Mouse (Mus musculus): ENCODE data around the gene Faap20. TPM values are rescaled to one million over a fixed set of nuclear protein-coding genes. Genes with fewer than 3 reads are reported as not detected.

Gene Faap20
- polyA plus RNA-seq, 1 experiment from 2014 or later: 98.6 TPM

- no peak overlapping the region; the same call in 1 of the 2 replicates for H3K4me2 ChIP-seq (replicated peaks)
- ATAC-seq (ENCODE audit: low FRiP score): no peak
- no peak overlapping the region for H3K4me3 ChIP-seq
- H3K27ac ChIP-seq: no peak overlapping the region; the same call in 1 of the 2 replicates
- peaks cover 71% of the 10 kb centered on the region for H3K4me1 ChIP-seq
- no peaks in the 10 kb centered on the region for H3K9me3 ChIP-seq (replicated peaks)
- H3K36me3 ChIP-seq: 0 out of 2 replicates have a peak, but pooled peaks cover 12% of the 10 kb centered on the region
- H3K27me3 ChIP-seq: no peaks in the 10 kb centered on the region
- WGBS: 74% methylated on average over 10 of the region's 10 CpGs
- H3K9ac ChIP-seq: peak overlapping the region; percentile 28; the same call in 1 of the 2 replicates
Observed at GRCm38 (mm10) chr4:155214793-155215192, 34.8 kb upstream of the Faap20 start.

DNA sequence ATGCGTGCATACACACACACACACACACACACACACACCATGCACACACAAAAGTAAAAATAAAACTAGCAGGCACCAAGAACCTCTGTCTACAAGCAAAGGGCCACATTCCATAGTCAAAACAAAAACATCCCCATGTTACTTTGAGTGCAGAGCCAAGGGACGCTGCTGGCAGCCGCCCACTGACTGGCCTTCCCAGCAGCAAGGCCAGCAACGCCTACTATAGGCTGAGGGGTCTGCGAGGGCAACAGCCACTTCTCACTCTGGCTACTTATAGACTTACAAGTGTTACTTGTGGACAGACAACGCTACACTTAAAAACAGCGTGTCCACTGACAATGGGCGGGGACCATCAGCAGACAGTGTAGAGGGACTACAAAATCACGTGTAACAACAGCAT lies 34.4 kb upstream of the Faap20 start:
- Histone ChIP-seq H3K9me3 (replicated peaks) (no peaks in the 10 kb centered on the region), H3K4me3 (no peak overlapping the region), H3K27me3 (no peaks in the 10 kb centered on the region), H3K27ac (no peak overlapping the region; the same call in 1 of the 2 replicates), H3K4me2 (replicated peaks) (peak overlapping the region; percentile 18; the same call in 1 of the 2 replicates), H3K9ac (no peak overlapping the region), H3K4me1 (peaks cover 75% of the 10 kb centered on the region), H3K36me3 (0 out of 2 replicates have a peak, but pooled peaks cover 12% of the 10 kb centered on the region)
- no peak for ATAC-seq (ENCODE audit: low FRiP score)
- WGBS: 52% methylated on average over 9 of the region's 9 CpGs

DNA sequence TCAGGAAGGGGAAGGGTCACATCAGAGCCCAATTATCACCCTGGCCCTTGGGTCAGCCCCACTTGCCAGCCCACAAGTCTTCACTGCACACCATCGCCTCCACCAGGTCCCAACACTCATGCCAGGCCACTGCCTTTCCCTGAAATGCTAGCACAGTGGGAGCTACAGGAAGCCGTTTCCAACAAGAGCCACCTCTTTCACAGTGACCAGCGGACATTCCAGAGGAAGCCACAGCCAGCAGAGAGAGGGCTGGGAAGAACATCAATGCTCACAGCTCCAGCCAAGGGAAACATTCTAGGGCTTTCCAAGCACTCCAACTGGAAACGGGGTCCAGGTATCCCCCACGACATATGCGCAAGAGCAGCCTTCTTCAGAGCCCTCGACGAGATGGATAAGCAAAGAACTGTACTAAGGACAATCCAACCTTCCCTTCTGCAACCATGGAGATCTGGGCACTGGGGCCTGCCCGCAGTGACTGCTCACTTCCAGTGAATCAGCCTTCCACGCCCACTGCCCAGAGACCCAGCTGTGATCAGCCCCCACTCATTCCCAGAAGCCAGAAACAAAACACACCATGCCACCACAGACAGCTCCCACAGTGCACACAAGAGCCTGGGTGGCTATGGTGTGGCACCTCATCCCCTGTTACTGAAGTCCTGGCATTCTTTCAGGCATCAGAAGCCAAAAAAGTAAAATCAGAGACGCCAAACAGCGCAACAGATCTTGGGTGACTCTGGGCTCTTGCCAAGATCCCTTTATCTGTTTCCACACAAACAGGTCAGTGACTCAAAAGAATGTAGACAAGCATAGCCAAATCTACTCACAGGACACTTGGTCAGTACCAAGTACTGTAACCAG lies 33.6 kb upstream of the Faap20 start:
- ATAC-seq (ENCODE audit: low FRiP score): no peak
- Histone ChIP-seq H3K27me3 (no peaks in the 10 kb centered on the region), H3K36me3 (0 out of 2 replicates have a peak, but pooled peaks cover 8% of the 10 kb centered on the region), H3K4me3 (no peak overlapping the region), H3K9me3 (replicated peaks) (no peaks in the 10 kb centered on the region), H3K9ac (no peak overlapping the region), H3K27ac (peak overlapping the region; percentile 41), H3K4me2 (replicated peaks) (peak overlapping the region; percentile 18; the same call in 1 of the 2 replicates), H3K4me1 (peaks cover 82% of the 10 kb centered on the region)
- WGBS: 54% methylated on average over 12 of the region's 12 CpGs

DNA sequence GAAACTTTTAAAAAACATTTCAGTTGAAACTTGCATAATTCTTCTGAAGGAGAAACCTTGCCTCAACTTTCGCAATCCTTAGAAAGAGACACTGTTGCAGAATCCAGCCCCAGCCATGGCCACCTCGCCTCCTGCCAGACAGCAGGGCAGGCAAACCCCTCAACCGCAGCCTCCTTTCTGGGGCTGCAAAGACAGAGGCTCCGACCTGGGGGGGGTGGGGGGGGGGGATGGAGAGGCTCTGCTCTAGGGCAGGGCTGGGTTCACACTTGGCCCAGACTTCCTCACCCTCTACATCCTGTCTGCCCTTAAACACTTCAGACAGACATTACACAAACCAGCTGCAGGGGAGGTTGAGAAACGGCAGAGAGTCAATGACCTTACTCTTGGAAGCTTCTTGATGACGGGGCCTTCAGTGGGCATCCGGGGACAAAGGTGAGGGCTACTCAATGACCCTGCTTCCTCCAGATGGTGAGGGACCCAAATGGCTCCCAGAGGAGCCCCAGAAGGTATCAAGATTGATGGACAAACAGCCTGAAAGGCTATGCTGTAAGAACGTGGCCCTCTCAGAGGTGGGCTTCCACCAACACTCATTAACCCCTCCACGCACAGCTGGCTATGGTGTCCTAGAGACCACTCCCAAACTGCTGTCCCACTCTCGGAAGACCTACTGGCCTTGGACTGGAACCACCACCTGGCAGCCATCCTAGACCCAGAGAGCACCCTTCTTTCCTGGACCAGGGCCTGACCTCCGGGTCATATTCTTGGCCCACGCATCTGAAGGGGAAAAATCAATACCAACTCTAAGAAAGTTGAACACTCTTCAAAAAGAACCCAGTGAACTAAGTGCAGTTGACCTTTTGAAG lies 32.1 kb upstream of the Faap20 start:
- H3K9me3 ChIP-seq (replicated peaks): no peaks in the 10 kb centered on the region
- WGBS: 58% methylated on average over 12 of the region's 12 CpGs
- H3K4me2 ChIP-seq (replicated peaks): peak overlapping the region; percentile 9
- H3K27me3 ChIP-seq: no peaks in the 10 kb centered on the region
- H3K27ac ChIP-seq: no peak overlapping the region
- no peak for ATAC-seq (ENCODE audit: low FRiP score)
- no peaks in the 10 kb centered on the region for H3K36me3 ChIP-seq
- peaks cover 90% of the 10 kb centered on the region for H3K4me1 ChIP-seq
- no peak overlapping the region for H3K4me3 ChIP-seq
- no peak overlapping the region for H3K9ac ChIP-seq

- peak overlapping the region; percentile 100 for H3K4me2 ChIP-seq (replicated peaks)
- H3K27ac ChIP-seq: no peak overlapping the region; the same call in 1 of the 2 replicates
- no peak for ATAC-seq (ENCODE audit: low FRiP score)
- 73% methylated on average over 9 of the region's 9 CpGs for WGBS
- peak overlapping the region; percentile 99; the same call in 1 of the 2 replicates for H3K9ac ChIP-seq
- no peaks in the 10 kb centered on the region for H3K27me3 ChIP-seq
- H3K9me3 ChIP-seq (replicated peaks): no peaks in the 10 kb centered on the region
- peaks cover 84% of the 10 kb centered on the region for H3K4me1 ChIP-seq
- H3K4me3 ChIP-seq: 0 out of 2 replicates have a peak overlapping the region, but pooled peaks have one; percentile 96
- no peaks in the 10 kb centered on the region for H3K36me3 ChIP-seq
Observed at GRCm38 (mm10) chr4:155218104-155218732, 31.4 kb upstream of the Faap20 start.

DNA sequence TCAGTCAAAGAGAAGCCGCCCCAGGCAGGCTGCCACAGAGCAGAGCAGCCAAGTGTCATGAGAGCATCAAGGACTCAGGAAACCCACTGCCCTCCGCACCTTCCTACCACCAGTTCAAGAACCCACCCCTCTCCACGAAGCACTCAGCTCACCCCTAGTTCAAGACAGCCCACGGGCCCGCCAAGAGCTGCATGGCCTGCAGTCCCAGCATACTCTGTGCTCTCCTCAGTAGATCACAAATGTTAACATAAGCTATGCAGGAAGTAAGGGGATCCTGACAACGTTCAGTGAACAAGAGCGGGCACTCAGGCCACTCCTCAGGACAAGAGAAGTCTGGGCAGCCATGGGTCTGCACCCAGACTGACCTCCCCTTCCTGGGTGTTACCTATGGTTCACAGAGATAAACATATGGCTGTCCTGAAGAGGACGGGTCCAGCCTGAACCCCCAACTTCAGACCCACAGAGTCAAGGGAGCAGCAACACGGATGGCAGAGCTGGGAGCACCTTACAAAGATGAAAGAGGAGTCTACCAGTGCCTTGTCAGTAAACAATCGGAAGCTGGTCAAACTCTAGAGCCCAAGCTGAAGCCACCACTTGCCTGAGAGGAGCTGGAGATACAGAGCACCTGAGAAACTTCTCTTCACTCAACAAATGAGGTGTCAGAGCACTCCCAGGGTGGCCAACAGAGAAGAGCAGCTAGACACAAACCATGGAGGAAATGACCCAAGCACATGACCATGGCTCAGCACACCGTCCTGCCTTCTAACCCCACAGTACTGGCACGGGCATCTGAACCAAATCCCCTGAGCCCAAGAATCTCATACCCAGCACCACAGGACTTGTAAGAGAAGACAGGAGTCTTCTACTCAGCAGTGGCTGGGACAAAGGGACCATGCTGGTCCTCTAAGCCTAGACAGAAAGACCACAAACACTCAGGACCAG lies 30.1 kb upstream of the Faap20 start:
- no peaks in the 10 kb centered on the region for H3K27me3 ChIP-seq
- H3K27ac ChIP-seq: peak overlapping the region; percentile 3; the same call in 1 of the 2 replicates
- peaks cover 71% of the 10 kb centered on the region for H3K4me1 ChIP-seq
- H3K9ac ChIP-seq: peak overlapping the region; percentile 99
- peak overlapping the region; percentile 96 for H3K4me3 ChIP-seq
- H3K9me3 ChIP-seq (replicated peaks): no peaks in the 10 kb centered on the region
- ATAC-seq (ENCODE audit: low FRiP score): no peak
- peak overlapping the region; percentile 100 for H3K4me2 ChIP-seq (replicated peaks)
- no peaks in the 10 kb centered on the region for H3K36me3 ChIP-seq
- 57% methylated on average over 12 of the region's 12 CpGs for WGBS

DNA sequence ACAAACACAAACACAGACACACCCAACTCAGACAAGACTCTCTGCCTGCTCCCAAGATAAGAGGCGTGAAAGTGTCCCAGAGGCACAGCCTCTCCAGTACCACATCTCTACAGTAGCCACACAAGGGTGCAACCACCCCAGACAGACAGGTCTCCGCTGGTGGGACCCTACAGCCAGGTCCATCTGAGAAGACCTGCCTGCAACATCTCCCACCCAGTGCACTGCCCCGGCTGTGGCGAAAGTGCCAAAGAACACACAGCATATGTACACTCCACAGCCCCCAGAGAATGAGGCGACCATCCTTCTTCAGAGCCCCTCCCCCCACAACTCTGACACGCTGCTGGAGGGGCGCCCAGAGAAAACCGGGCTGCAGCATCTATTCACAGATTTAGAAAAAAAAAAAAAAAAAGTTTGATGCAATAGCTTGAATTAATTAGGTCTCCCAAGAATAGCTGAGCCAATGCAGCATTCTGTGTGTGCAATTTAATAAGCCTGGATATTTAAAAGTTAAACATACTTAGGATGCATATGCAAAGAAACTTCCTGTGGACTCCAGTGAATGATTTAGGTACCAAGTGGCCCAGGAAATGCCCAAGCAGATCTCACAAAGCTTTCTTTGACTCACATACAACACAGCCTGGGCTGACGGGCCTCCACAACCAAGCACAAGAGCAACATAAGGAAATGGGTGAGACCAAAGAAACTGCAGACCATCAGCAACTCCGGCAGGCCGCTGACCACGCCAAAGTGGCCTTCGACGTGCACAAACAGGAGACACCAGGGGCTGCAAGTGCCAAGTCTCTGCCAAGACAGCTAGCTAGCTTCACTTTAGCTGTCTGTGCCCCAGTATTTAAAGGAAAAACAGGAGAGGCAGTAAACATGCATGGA lies 29.1 kb upstream of the Faap20 start:
- Histone ChIP-seq H3K4me2 (replicated peaks) (peak overlapping the region; percentile 100), H3K4me1 (peaks cover 62% of the 10 kb centered on the region), H3K9me3 (replicated peaks) (no peaks in the 10 kb centered on the region), H3K36me3 (no peaks in the 10 kb centered on the region), H3K27ac (peak overlapping the region; percentile 85; the same call in 1 of the 2 replicates), H3K27me3 (no peaks in the 10 kb centered on the region), H3K9ac (peak overlapping the region; percentile 99), H3K4me3 (peak overlapping the region; percentile 96)
- WGBS: 8% methylated on average over 14 of the region's 14 CpGs
- ATAC-seq (ENCODE audit: low FRiP score): no peak

- Histone ChIP-seq H3K27me3 (0 out of 2 replicates have a peak, but pooled peaks cover 3% of the 10 kb centered on the region), H3K4me3 (peak overlapping the region; percentile 96), H3K27ac (peak overlapping the region; percentile 85), H3K36me3 (no peaks in the 10 kb centered on the region), H3K4me1 (peaks cover 56% of the 10 kb centered on the region), H3K9ac (peak overlapping the region; percentile 99), H3K9me3 (replicated peaks) (no peaks in the 10 kb centered on the region), H3K4me2 (replicated peaks) (peak overlapping the region; percentile 100)
- ATAC-seq (ENCODE audit: low FRiP score): no peak
- WGBS: under 1% methylated on average over 7 of the region's 7 CpGs
Observed at GRCm38 (mm10) chr4:155221106-155221505, 28.5 kb upstream of the Faap20 start.

DNA sequence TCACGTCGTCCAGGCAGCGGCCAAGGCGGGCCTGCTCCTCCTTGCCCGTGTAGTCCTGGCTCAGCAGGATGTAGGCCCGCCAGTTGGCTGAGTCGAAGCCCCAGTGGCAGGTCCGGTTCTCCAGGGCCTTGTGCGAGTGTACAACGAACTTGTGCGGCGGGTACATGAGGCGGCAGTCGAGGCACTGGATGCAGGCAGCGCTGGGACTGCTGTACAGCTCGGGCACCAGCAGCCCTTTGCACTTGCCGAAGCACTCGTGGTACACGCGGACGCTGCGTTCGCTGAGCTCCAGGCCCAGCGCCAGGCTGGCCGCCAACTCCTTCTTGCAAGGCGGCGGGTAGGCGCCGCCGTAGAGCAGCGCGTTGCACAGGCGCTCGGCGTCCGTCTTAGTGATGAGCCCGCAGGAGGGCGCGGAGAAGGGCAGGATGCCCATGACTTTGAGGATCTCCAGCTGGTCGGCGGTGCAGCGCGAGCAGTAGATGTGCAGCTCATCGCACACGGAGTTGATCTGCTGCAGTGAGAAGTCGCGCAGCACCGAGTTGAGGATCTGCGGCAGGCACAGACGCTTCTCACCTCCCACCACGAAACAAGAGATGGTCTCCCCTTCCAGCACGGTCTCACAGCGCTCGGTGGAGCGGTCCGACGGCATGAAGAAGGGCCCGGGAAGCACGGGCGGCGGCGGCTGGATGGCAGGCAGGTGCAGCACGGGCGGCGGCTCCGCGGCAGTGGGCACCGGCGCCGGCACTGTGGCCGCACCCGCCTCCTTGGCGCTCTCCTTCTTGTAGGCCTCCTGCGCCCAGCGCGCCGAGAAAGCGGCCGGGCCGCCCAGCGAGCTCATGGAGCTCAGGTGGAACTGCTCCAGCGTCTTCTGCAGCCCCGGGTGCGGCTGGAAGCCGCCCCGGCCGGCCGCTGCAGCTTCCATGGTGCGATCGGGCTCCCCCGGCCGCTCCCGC lies 27.7 kb upstream of the Faap20 start:
- H3K27ac ChIP-seq: peak overlapping the region; percentile 85
- H3K36me3 ChIP-seq: no peaks in the 10 kb centered on the region
- ATAC-seq (ENCODE audit: low FRiP score): no peak
- H3K4me2 ChIP-seq (replicated peaks): peak overlapping the region; percentile 100
- H3K4me1 ChIP-seq: peaks cover 48% of the 10 kb centered on the region
- WGBS: under 1% methylated on average over 77 of the region's 93 CpGs
- 0 out of 2 replicates have a peak, but pooled peaks cover 3% of the 10 kb centered on the region for H3K27me3 ChIP-seq
- H3K9ac ChIP-seq: peak overlapping the region; percentile 99
- H3K9me3 ChIP-seq (replicated peaks): no peaks in the 10 kb centered on the region
- peak overlapping the region; percentile 96 for H3K4me3 ChIP-seq
